Mouse (Mus musculus) cerebellum, postnatal 14 days (tissue): Measurements from ENCODE around the gene Plcd4.
A peak's percentile ranks its signal among the peaks of the same experiment; 100 is the strongest.

Source experiments
- DNase-seq, 2 experiments: peaks; one replicate each; pipeline ENCODE4 v3.0.0; 2021; ENCODE audit warnings: mixed read lengths in 2 of 2

Plcd4 gene

DNA sequence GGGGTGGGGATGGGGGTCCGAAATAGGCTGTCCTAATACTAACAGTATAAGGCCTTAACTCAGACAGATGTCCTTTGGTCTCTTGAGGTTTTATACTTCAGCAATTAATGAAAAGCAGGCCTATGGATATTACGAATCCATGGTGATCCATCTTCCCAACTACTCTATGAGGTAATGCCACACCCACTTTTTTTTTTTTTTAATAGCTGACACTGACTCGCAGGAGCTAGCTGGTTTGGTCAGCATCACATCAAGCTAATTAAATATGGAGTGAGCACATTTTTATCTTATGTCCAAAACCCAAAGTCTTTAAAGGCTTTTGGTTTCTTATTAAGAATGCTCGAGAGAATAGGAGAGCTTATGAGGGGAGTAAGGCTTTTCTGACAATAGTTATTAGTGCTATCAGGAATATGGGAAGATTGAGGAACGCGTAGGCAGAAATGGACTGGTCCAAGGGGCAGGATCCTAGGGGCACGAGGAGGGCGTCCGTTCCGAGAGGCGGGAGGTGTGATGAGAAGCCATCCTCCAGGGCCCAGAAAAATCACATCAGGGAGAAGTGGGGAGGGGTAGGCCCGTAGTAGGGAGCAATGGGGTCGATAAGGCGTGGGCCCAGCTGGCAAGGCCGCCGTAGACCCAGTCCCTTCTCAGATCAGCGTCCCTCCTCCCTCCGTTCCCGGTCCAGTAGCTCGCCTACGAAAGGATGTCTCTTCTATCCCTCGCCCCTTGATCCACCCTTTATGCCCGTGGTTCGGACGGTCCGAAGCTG lies 58.0 kb downstream of the Plcd4 start:
- DNase-seq: no peak

DNA sequence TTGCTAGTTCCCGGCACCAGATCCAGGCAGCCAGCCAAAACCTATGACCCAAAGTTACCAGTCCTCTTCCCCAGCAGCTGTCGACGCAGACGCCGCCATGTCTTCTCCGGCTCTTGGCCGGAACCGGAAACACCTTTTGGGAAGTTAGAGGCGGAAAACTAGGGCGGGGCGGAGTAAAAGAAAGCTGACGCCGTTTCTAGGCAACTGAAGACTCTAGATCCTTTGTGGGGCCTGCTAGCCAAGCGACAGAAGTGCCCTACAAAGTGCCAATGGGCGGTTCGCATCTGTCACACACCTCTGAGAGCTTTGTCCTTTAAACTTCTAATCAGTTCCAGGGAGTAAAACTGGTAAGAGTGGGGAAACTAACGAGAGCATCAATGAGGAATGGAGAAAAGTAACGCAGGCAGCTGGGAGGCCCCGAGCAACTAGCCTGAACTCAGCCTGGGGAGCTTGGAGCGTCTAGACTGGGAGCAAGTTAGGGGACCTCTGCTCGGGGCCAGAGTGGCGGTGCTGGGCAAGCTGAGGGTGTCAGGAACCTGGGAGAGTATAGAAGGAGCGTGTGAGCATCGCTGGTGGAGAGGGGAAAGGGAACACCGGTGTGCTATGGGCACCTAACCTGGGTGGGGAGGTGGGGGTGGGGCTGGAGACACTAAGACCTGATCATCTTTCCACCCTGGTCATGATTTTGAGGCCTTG lies 58.7 kb downstream of the Plcd4 start, which contains the start of the genes Rnf25 and Stk36:
Gene Rnf25 (minus strand): TSS at position 131 of the 696 bp plus-strand sequence.
Gene Stk36 (plus strand): TSS at position 179 of the 696 bp plus-strand sequence.
- peak; percentile 86 to 87 for DNase-seq
